Mouse (Mus musculus) retina, postnatal 7 days (tissue): ENCODE measurements around the gene Phf2.

Experiments used
- DNase-seq: peaks from one replicate; pipeline ENCODE4 v3.0.0-alpha.2; 2012; ENCODE audit warnings: low read depth, low spot score

The Phf2 gene

DNA sequence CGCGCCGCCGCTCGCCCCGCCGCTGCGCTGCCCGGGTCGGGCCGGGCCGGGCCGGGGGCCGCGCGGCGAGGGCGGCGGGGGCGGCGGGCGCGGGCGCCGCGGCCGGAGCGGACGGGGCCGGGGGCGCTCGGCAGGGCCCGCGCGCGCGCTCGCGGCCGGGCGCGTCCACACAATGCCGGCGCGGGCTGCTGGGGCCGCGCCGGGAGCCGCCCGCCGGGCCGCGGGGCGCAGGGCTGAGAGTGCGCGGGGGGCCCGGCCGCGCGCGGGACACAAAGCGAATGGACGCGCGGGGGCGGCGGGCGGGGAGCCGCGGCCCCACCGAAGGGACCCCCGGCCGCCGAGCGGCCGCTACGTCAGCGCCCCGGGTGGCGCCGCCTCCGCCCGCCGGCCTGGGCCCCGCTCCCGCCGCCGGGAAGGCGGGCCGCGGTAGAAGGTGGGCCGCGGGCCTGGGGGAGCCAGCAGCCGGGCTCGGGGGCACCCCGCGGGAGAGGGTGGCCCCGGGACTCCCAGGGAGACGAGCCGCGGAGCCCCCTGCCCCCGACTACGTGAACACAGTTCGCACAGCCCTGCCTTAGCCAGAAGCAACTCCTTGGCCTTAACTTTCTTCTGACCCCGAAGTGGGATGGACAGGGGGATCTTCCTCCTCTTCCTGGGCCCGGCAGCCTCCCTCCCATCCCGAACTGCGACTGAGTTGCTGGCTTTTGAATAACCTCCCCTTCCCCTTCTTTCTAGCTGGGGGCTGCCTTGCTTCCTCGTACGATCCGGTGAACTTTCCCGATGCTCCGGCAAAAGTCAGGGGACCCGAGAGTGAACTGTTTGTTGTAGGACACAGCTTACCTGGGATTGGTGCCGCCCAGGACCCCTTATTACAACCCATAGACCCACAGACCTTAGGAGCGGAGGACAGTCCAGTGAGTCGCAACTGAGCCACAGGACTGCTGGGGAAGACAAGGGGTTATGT, at the start of gene Phf2:
Gene Phf2, minus strand, starts transcription at position 349 of the 961 bp plus-strand sequence.
- DNase-seq, result no peak

DNA sequence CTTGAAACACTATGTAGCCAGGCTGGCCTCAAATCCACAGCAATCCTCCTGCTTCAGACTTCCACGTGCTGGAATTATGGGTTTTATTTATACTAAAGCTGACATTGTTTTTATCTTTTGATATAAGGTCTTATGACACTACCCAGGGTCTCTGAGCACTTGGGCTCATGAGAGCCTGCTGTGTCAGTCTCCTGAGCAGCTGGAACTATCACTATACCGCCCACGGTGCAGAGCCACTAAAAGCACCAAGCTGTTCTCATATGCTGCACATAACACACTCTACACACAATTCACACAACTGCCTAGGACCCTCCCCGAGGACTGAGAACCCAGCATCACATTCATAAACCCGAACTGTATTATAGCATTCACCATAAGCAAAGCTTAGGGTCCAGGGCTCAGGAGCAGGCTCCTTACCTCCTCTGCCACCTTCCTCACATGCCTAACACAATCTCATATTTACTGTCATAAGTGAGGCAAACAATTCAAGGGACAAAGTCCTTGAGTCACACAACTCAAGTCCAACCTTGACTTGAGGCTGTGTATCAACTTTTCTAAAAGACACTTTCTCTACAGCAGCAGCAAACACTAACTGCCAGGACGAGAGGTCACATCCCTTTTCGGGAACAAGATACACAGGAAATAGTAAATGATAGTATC, 49.0 kb upstream of the Phf2 start:
- DNase-seq, result no peak

DNA sequence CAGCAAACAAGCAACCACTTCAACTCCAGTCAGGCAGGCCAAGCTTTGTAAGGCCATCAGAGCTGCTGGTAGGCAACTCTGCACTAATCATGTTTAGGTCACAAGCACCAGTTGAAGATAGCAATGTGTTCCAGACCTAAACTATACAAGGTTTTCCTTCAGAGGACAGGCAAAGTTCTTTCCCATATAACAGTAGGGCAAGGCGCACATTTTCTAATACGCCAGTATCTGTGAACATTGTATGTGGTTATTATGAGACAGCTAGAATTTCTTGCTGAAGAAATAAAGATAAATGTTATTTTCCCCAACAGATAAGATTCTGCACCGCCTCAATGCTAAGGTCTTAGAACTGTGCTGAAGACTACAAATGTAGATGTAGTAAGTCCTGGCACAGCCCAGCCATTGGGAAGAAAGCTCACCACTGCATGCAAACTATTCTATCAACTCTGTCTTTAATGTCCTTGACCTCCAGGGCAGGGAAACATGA, 46.2 kb upstream of the Phf2 start:
- DNase-seq, result no peak

DNA sequence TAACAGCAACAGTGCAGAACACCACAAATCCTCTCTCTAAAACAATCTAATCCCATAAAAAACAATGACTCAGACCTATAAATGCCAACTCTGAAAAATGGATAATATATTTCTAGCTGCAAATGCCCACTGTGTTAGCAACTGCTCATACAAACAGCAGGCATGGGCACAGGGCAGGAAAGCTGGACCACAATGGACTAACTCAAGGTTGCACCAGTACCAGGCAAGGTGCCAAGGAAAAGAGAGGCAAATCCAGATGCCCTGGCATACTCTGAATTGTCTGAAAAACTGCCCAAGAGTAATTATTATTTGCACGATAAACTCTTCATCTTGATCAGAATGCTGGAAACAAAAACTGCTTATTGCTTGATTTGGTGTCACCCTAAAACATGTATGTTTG, 42.8 kb upstream of the Phf2 start:
- no peak for DNase-seq

DNA sequence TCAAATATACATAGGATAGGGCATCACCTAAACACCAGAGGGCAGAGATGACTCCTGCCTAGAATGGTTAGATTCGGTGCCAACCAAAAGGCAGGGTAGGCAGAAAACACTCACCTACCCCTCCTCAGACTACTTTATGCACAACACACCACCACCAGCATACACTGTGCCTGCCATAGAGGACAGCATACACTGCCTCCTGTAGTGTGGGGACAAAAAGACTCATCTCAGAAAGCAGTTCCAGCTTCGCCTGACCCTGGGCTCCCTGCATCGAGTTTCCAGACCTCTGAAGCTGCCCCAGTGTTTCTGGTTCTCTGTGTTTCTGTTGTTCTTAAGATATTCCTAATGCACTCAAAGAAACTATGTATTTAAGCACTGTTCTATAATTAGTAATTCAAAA, 42.2 kb upstream of the Phf2 start:
- no peak for DNase-seq

DNA sequence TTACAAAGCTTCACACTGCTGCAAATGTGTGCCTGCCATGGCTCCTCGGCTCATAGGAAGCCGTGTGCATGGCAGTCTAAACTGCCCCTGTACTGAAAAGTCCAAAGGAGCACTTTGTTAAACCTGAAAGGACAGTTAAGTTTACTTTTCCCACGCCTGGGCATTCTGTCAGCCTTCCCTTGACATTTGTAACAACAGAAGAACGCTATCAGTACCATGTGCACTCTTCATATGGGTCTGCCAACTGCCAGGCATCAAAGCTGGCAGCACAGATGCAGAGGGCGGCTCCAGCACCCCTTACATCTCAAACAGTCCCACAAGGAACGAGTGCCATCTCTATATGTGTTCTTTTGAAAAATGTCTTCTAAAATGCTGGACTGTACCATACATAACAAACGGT, 40.5 kb upstream of the Phf2 start:
- no peak for DNase-seq

DNA sequence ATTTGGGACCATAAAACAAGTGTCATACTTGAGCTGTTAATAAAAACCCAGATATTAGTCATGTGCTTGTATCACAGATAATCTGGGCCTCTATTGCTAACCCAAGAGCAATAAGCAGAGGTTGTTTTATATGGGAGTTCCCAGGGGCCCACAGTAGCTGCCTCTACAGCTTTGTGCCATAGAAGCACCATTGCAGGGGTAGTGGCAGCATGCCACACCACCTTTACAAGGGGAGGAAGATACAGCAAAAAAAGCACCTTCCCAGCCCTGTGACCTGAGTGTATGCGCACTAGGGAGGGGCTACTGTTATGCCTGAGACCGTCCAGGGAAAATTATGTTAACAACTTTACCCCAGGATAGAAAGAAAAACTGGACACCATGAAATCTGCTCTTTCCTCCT, 34.5 kb upstream of the Phf2 start:
- DNase-seq, result no peak

DNA sequence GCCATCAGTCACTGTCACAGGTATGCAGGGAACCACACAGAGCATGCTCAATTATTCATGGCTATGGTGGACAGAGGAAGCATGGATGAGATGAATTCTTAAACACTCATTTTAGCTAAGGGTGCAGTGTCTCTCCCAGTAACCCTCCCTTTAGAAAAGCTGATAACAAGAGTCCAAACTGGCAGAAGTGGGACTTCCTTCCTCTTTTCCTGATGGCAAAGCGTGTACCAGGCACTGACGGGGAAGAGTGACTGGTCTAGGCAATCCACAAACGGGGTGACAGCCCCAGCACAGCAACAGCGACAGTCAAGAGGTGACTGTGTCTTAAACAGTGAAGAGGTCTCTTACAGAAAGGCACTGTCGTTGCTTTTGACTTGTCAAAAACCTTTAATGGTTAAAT, 24.5 kb upstream of the Phf2 start:
- no peak for DNase-seq

DNA sequence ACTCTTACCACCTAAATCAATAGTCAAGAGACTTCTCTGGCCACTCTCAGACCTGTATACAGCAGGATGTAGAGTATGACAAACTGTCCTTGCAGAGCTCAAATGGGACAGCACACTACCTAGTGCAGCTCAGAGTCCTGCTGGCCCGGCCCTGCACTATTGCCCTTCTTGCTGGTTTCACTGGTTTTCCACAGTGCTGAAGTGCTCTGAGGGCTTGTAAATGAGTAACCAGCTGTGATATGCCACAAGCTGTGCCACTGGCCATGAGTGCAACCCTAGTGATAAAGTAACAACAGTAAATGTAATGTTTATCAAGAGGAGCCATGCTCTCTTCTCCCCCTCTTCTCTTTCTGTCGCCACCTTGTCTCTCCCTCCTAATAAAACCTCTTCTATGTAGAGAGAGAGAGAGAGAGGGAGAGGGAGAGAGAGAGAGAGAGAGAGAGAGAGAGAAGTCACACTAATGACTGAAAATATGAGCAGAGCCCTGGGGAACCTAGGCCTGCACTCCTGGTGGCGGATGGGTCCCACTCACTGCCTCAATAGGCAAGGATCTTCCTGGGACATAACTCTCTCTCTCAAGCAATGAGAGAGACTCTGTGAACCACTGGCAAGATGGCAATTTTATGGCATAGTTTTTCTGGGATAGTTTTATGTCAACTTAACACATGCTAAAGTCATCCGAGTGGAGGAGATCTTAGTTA, 19.5 kb upstream of the Phf2 start:
- no peak for DNase-seq

DNA sequence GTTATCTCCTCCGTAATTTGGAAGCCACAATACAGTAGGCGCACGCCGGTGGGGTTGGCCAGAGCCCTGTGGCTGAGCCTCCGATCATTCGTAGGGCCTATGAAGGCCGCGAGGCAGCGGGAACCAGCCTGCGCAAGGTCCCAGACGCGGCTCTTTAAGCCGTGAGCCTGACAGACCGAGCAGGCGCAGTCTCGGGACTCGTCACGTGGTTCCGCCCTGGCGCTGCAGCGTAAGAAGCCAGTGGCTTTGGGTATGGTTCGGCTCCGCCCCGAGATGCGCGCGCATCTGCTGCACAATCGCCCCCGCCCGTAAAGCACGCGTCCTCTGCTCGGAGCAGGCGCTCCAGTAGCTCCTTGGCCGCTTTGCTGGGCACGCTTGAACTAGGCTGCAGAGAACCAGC, 7.6 kb upstream of the Phf2 start:
- DNase-seq, result peak; percentile 96

DNA sequence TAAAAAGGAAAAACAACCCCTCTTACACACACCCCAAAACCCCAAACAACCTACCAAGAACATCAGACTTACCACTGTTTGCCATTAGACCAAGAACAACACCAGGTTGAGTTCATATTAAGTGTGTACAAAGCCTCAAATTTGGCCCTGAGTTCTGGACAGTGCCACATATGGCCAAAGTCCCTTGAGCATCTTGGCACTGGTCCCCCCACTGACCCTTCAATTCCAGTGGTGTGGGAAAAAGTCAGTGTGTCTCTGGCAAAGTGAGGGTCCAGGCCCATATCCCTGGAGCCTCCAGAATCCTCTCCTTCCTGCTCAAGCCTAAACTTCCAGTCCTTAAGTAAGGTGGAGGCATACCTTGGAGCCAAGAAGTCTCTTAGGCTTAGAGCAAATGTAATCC, 6.9 kb upstream of the Phf2 start:
- no peak for DNase-seq

DNA sequence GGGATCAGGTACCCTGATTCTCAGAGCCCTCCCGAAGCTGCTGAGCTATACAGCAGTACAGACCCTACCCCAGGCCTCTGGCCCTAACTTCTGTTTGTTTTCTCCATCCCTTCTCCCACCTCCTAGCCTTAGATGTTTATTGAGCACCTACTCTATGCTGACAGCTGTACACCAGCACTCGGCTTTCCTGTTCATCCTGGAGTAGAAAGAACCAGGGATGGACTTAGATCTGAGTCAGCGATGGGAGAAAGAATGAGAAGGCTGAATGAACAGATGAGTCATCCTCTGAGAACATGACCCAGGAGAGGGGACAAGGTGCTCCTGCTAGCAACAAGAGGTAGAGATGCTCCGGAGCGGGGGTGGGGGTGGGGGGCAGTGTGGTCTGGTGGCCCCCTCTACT, 1.8 kb upstream of the Phf2 start:
- DNase-seq, result no peak

DNA sequence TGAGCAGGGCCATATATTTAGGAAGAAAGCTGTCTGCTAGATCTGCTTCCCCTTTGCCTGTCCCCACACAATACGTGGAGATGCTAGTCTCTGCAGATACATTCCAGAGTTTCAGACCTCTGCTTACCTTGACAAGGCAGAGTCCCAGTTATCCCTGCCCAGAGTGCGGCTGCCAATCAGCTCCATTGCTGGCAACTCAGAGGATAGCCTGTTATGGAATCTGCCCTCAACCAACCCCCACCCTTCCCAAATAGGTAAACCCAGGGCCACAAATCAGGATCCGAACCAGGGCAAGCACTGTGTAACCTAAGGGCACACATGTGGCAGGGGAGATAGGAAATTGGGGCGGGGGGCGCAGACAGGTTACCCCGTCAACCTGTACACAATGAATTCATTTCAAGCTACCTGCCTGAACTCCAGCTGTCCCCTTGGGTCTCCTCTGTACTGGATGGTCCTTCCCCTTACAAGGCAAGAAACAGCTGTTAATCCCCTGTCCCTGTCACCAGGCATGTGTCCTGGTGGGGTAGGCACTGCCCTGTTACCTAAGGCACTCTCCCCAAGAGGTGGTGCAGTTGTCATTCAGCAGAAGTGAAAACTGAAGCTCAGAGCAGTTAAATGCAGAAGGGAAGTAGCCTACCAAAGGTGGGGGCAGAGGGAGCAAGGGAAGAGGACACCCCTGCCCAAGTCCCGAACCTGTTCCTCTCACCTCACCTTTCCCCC, 1.1 kb upstream of the Phf2 start:
- DNase-seq, result no peak

DNA sequence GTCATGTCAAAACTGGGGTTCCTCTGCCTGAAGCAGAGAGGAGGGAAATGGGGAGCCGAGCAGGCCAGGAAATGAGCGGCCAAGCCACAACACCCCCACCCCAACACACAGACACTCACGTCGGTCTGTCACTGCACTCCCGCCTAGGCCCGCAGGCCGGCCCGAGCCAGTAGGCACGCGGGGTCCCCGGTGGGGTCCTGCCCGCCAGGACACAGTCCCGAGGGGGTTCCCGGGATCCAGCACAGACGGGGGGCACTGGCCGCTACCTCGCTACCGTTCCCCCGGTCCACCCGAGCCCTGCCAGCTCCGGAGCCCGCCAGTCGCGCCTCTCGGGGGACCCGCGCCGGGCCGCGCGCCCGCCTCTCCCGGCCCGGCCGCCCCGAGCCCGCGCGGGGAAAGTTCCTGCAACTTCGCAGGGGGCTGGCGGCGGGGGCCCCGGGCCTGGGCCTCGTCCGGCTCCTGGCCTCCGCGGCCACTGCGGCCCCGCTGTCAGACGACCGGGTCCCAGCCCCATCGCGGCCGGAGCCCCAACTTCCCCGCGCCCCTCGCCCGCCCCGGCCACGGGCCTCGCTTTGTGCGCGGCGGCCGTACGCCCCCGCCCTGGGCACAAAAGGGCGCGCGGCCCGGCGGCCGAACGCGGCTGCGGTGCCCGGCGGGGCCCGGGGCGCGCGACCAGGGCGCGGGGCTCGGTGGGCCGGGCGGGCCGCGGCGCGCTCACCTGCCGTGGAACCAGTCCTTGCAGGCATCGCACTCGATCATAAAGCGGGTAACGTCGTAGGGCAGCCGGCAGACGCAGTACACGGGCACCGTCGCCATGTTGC, 759 bp downstream of the Phf2 start:
- DNase-seq, result no peak

DNA sequence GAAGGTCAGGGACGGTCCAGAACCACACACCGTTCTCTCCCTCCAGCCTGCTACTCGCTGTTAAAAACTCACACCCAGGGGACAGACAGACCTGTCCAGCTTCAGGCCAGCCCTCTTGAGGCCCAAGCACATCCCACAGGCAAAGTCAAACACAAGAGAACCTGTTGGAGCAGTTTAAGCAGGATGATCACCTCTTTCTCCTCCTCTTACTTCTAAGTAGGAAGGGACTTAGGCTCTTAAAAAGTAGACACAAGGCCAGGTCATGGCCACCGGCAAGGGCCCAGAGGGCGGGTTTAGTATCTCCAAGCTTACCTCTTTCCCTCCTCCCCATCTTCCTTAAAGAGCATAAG, 1.3 kb downstream of the Phf2 start:
- DNase-seq, result no peak

DNA sequence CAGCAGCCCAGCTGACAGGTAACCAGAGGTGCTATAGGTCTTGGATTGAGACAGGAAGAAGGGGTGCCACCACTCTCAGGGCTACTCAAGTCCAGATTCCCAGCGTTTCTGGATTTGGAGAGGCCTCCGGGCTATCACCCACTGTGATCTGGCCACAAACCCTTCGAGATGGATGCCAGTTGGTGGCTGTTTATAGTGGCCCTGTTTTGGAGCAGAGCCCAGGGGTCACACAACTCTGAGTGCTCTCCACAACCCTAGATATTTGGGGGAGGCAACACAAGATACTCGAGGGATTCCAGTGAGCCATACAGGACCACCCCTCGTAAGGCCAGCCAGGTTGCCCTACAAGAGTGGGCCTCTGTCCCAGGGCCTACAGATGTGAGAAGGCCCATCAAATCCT, 1.8 kb downstream of the Phf2 start:
- DNase-seq, result no peak

DNA sequence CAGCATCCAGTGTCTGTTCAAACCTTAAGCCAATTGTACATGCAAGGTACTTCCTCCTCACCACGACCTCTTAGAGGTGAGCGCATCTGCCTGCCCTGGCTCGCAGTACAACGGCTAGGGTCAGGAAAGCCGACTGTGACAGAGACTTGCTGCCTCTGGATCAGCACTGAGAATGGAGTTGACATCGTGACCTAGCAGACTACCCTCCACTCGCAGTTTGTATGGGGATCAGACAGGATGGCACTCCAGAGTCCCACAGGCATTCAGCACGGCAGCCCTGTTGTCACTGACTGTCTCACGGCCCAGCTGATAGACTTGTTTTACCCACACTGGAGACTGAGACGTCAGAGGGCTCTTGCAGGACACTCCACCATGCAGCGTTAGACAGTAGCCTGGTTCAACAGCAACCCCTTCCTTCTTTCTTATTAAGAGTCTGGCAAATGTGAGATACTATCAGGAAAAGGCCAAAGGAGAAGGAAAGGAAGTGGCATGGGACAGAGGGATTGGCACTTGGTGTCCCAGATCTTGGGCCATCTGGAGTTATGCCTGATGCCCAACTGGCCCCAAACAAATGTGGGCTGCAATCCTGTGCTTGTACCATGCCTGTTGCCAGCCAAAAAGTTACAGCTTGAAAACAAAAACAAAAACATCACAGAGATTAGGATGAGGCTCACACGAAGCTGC, 6.1 kb downstream of the Phf2 start:
- no peak for DNase-seq

DNA sequence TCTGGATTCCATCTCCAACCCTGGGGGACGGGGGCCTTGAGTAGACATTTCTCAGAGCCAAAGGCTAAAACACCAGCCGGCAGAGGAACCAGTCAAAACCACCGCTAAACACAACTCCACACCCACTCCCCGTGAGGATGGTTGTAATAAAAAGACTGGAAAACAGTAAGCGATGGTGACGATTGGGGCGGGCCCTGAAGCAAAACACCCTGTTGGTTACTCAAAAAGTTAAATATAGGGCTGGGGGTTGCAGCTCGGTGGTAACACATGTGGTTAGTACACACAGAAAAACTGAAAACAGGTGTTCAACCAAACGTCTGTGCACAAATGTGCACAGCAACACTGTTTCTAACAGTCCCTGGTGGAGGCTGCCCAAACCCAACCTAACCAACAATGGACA, 7.4 kb downstream of the Phf2 start:
- no peak for DNase-seq

DNA sequence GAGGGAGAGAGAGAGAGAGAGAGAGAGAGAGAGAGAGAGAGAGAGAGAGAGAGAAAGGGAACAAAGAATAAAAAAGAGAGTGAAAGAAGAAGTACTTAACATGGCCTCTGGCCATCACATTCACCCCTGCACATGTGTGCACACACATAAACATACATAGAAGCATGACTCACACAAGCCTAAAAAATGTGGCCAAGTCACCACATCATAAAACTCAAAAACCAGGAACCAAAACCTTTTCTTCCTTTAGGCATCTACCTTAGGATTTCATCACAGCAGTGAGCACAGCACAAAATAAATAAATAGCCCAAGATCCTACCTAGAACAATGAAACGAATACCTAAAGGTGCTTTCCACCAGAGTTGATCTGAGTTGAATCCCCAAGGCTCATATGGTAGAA, 9.0 kb downstream of the Phf2 start:
- no peak for DNase-seq

DNA sequence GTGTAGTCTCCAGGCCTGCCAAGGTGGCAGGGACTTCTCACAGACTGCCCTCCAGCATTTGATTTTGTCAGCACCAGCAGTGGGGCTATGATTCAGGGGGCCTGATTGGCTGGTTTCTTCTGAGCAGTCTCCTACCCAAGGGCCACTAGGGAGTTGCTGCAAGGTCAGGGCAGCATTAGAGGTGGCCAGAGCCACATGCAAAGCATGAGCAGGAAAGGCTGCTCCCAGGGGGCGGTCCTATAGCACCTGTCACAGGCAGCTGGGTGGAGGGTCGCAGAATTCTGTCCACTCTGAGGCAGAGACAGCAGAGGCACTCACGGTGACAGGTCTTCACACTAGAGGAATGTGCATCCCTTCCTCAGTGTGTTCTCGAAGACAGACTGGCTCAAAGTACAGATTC, 12.1 kb downstream of the Phf2 start:
- no peak for DNase-seq
